Mouse (Mus musculus) cerebellum, adult 9-11 months (tissue): ENCODE results near the gene Tspan4.
"Not testable (repeated sequence)": the region's sequence is repeated elsewhere in the genome, so short reads cannot be mapped to it uniquely, and the experiment has no call there.

Experiments
- DNase-seq: peaks from one replicate; pipeline ENCODE4 v3.0.0; 2022

The Tspan4 gene

GRCm38 (mm10) chr7:141439140-141439679, 35.8 kb upstream of the Tspan4 start:
- peak; percentile 65 for DNase-seq

- DNase-seq: peak; percentile 72
These were observed 35.2 kb upstream of the Tspan4 start for GRCm38 (mm10) chr7:141439811-141440210.

GRCm38 (mm10) chr7:141440613-141441012, 34.4 kb upstream of the Tspan4 start:
- peak; percentile 85 for DNase-seq

GRCm38 (mm10) chr7:141441460-141441859, 33.6 kb upstream of the Tspan4 start:
- DNase-seq: peak; percentile 63

DNA sequence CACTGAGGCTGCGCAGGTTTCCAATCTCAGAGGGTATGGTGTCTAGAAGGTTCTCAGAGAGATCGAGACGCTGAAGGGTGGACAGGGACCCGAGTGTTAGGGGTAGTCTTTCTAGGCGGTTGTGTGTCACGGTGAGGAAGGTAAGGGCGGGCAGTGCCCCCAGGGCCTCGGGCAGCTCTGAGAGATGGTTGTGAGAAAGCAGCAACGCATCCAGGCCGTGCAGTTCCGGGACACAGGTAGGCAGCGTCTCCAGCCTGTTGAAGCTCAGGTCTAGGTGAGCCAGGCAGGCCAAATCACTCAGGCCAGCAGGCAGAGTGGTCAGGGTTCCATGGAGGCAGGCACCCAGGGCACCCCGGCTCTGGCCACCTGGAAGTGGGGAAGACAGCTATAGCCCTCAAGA, 32.8 kb upstream of the Tspan4 start:
- no peak for DNase-seq

DNA sequence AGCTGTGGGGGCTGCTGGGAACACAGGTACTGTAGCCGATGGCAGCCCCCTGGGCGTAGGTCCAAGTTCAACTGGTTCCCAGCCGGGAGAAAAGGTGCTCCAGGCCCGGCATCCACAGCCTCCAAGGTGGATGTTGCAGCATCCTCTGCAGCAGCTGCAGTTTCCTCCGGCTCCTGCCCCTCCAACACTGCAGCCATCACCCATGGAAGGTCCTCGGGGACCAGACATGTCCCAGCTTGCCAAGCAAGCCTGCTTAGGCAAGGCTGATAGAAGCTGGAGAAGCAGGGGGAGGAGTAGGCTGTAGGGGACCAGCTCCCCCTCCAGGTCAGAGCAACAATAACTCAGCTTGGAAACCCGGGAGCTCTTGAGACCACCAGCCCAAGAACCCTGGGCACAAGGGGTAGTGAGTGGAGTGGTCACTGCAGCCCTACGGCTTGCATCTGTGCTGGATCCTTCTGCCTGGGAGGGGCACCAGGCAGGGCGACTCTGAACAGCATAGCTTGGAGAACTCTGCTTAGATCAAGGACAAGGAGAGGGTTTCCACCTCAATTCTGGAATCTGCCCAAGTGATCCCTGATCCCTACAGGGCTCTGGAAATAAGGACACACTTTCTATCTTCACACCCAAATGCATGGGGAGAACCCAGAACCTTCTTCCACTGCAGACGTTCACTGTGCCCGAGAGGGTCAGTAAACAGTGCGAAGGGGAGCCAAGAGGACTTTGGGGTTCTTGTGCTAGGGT, 31.8 kb upstream of the Tspan4 start:
- DNase-seq: peak; percentile 64

- peak; percentile 47 for DNase-seq
These were observed 31.2 kb upstream of the Tspan4 start, which contains the start of gene Pidd1 for GRCm38 (mm10) chr7:141443828-141444237. TSS of gene Pidd1 (minus strand) at chr7:141444025.

DNA sequence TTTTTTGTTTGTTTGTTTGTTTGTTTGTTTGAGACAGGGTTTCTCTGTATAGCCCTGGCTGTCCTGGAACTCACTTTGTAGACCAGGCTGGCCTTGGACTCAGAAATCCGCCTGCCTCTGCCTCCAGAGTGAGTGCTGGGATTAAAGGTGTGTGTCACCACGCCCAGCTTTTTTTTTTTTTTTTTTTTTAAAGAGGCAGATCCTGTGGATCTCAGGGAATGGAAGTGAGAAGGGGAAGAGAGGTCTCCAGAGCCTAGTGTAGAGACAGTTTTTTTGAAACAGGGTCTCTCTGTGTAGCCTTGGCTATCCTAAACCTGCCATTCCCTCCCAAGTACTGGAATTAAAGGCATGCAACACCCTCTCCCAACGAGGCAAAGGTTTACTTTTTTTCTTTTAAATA, 28.7 kb upstream of the Tspan4 start:
- DNase-seq: not testable (repeated sequence)

- DNase-seq: peak; percentile 94
These were observed 27.7 kb upstream of the Tspan4 start, which contains the start of gene Rplp2 for GRCm38 (mm10) chr7:141447110-141447991. TSS of gene Rplp2 (plus strand) at chr7:141447370.

GRCm38 (mm10) chr7:141451928-141452327, 23.1 kb upstream of the Tspan4 start:
- DNase-seq: no peak

DNA sequence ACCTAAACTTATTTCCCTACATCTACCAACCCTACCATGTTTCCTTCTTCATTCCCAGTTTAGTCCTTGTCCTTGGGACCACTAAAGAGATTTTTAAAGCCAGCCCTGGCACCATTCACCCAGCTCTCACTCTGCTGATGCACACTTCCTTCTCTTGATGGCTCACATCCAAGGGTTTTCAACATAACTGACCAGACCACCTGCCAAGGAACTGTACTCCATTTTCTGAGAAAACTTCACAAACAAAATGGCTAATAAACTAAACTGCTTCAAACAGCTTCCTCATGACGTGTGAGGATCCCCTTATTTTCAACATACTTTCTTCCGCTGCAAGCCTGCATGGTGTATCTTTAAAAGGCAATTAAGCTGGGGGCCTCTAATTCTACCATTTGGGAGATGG, 21.4 kb upstream of the Tspan4 start:
- DNase-seq: no peak

- peak; percentile 91 for DNase-seq
These were observed 20.0 kb upstream of the Tspan4 start, which contains the start of gene Pnpla2 for GRCm38 (mm10) chr7:141454967-141455551. TSS of gene Pnpla2 (plus strand) at chr7:141455198.

DNA sequence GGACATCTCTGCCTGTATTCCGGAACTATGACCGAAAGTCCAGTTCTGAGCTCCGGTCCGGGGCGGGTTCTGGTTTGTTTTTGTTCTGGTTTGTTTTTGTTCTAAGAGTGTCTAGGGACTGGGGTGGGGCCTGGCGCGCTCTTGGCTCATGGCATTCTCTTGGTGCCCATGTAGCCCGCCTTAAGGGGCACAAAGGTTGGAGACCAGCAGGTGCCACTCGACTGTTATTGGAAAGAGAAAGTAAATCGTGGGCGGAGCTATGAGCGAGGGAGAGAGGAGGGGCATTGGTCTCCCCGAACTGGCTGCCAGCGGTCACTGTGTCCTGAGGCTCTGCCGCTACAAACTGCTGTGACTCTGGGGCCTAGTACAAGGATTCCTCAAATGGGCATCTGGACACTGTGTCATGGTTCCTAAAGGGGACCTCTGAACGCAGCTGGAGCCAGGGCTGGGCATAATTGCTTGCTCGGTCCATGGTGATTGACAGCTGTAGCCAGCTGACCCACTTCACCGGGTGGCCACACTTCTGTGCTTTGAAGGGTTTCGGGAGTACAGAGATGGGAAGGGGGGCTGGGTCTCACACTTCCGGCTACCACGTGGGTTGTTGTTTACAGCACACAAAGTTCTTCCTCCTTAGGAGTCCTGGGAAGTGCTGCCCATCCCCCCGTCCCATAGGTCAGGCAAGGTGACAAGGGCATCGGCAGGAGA, 19.3 kb upstream of the Tspan4 start:
- DNase-seq: peak; percentile 87

GRCm38 (mm10) chr7:141456739-141457138, 18.3 kb upstream of the Tspan4 start:
- no peak for DNase-seq

- peak; percentile 67 for DNase-seq
These were observed 17.8 kb upstream of the Tspan4 start for GRCm38 (mm10) chr7:141457236-141457635.

- peak; percentile 78 for DNase-seq
These were observed 16.9 kb upstream of the Tspan4 start for GRCm38 (mm10) chr7:141457986-141458660.

- no peak for DNase-seq
These were observed 16.4 kb upstream of the Tspan4 start for GRCm38 (mm10) chr7:141458661-141459060.

DNA sequence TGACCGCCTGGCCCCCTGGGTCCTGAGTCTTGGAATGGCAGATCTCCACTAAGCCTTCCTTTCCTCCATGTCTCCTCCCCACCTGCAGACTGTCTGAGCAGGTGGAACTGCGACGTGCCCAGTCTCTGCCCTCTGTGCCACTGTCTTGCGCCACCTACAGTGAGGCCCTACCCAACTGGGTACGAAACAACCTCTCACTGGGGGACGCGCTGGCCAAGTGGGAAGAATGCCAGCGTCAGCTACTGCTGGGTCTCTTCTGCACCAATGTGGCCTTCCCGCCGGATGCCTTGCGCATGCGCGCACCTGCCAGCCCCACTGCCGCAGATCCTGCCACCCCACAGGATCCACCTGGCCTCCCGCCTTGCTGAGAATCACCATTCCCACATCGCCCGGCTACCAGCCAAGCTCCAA, 15.7 kb upstream of the Tspan4 start:
- DNase-seq: peak; percentile 91

- no peak for DNase-seq
These were observed 15.0 kb upstream of the Tspan4 start for GRCm38 (mm10) chr7:141460001-141460390.

- peak; percentile 75 for DNase-seq
These were observed 14.5 kb upstream of the Tspan4 start, which contains the start of gene Cracr2b for GRCm38 (mm10) chr7:141460391-141461113. TSS of gene Cracr2b (plus strand) at chr7:141461094.
